Mouse (Mus musculus) lung, postnatal 10 days (tissue): ENCODE results near the gene Gipc1.
A peak's percentile ranks its signal among the peaks of the same experiment; 100 is the strongest.

Experiments used
- DNase-seq: peaks from one replicate; pipeline ENCODE4 v3.0.0; 2021

Gipc1 gene

DNA sequence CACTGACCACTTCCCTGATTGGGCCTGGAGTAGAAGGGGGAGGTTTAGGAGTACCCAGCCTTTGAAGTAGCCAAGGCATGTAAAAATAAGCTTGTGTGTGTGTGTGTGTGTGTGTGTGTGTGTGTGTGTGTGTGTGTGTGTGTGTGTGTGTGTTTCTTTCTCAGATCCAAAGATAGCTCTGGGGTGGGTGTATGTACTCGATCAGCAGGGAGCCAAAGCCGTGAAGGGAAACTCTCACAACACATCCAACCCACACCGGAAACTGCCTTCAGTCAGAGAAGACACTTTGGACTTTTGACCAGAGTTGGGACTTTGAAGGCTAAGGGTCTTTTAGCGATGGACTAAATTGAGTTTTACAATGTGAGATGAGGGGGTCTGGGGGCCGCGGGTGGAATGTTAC lies 2.8 kb upstream of the Gipc1 start:
- DNase-seq: no peak

DNA sequence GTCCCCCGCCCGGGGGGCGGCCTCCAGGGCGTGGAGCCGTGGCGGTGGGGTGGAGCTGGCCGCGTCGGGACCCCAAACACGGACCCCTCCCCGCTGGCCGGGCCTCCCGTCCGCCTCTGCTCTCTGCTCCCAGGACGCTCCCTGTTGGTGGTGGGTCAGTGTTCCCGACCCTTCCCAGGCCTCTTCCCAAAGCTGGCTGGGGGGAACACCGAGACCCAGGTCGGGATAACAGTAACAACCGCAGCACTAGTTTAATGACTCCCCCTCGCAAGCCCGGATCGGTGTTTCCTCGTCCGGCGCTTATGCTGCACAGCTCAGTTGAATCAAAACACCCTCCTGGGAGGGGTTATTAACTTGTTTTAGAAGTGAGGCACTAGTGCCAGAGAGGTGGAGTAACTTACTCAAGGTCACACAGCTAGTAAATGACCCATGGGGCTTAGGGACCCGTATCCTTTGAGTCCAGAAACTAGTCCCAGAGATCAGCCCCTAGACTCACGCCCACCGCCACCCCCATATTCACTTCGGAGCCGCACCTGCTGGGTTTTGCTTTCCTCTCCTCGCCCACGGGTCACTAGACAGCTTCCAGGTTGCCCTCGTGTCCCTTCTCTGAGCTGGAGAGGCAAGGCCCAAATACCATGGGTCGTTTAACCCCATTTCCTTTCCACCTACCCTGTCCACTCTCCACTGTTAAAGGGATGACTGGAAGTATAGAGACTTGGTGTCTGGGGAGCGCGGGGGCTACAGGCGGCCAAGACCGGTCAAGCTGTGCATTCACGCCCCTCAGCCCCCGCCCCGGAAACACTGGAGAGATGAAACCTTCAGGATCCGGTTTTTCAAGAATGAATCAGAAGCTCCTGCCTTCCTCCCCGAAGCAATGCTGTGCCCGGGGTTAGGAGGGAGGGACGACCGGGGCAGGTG lies 526 bp downstream of the Gipc1 start:
- peak; percentile 59 for DNase-seq

DNA sequence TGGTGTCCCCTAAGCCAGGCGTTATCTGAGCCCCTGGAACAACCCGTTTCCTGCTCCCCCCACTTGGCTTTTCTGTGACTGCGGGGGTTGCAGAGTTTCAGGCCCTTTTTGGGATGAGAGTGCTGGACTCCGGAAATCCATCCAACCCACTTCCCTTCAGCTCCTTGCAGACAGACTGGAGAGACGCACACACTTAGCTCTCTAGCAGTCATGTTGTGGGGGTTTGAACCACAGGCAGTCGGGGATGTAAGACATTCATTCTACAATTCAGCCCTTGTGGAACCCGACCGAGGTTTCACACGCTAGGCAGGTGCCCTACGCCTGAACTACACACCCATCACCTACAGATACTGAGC lies 1.2 kb downstream of the Gipc1 start:
- no peak for DNase-seq

DNA sequence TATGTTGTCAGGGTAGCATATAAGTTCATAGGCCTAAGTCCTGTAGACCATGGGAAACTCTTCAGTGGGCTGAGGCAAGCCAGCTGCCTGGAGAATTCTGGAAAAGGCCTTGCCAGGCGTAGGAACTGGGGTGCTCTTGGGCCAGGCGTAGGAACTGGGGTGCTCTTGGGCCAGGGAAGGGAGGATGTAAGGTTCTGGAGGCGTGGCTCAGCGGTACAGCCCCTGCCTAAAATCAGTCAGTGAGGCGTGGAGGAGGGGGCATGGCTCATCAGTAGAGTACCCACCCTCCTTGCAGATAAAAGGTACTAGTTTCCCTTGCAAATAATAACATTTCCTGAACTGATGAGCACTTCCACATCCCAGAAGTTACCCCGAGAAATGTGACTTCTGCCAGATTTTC lies 2.2 kb downstream of the Gipc1 start:
- no peak for DNase-seq

DNA sequence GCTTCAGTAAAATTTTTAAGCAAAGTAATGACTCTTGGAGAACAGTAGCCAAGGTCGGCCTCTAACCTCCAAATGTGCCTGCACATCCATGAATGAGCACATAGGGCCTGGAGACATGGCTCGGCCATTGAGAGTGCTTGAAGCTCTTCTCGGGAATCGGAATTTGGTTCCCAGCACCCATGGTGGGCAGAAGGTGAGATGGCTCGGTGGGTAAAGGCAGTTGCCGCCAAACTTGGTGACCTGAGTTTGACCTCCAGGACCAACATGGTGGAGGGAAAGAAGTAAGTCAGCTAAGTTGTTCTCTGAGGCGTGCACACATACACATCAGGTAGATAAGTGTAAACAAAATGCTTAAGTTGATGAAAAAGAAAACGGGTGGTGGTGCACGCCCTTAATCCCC lies 3.6 kb downstream of the Gipc1 start:
- no peak for DNase-seq

DNA sequence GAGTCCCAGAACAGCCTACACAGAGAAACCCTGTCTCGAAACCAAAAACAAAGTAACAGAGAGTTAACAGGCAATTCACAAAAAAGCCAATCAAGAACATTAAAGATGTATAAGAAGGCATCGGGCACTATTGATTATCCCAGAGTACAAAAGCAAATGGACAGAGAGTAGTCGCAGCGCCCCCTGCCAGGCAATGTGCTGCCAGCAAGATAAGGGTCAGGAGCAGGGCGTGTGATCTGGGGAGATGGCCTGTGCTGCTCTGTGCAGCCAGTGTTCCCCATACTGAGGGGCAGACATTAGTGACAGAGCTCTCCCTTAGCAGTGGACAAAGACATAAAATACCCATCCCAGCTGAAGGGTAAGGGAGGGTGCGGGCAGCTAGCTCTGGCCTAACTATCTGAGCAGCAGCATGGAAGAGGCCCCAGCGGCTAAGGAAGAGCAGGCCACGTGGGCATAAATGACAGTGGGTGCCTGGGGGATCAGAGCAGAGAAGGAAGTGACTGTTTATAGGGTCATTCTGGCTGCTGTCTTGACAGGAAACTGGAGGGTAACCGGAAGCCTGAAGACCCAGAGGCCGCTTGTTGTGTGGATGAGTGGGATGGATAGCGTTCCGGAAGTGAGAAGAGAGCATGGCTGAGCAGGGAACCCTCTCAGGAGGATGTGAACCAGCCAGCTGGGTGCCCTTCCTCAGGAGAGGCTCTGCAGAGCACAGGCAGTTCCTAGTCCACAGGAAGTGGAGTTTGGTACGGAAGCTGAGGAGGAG lies 4.2 kb downstream of the Gipc1 start:
- peak; percentile 78 for DNase-seq

DNA sequence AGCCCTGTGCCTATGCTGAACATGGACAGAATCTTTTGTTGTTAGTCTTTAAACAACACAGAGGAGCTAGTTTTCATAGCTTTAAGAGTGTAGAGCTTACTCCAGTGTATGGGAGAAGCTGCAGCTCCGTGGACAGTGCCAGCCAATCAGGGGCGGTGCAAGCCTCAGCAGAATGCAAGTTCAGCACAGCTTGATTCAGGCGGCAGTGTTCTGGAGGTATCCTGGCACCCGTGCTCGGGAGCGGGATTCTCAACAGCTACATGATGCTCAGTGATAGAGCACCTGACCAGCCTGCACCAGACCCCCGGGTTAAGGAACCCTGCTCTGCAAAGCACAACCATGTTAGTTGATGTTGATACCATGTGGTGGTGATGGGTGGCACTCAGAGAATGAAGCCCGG lies 8.1 kb downstream of the Gipc1 start:
- DNase-seq: no peak

DNA sequence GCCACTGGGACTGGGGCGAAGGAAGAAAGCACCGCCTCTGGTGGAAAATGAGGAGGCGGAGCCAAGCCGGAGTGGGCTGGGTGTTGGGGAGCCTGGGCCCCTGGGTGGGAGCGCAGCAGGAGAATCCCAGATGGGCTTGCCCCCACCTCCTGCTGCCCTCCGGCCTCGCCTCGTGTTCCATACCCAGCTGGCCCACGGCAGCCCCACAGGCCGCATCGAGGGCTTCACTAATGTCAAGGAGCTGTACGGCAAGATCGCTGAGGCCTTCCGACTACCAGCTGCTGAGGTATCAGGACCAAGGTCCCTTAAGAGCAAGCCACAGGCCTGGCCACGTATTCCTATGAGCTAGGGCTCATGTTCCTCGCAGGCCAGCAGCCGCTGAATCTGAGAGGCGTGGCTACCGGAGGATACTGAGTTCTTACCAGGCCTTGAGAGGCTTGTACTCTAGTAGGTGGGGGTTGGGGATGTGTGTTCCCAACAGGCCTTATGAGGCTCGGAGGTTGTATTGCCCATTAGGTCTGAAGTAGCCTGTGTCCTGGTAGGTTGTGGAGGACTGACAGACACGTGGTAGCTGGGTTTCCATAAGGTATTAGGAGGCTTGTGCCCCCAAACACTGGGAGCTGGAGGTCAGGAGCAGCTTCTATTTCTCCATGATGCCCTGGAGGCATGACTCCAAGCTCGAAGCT lies 8.7 kb downstream of the Gipc1 start:
- DNase-seq: peak; percentile 65

DNA sequence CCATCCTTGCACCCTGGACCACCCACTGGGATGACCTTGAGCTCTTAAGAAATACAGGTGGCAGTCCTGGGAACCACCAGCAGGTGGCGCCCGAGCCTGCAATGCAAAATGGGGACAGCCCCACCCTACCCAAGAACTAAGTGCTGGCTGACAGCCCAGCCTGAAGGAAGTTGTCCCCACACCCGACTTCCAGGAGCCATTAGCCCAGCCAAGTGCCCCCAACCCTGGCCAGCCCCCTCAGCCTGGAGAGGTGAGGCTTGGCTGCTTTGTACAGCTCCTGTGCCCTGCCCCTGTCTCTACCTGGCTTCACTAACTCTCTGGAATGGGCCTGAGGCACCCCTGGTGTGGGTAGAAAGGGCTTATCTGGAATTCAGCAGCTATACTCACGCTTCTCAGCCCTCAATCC lies 9.9 kb downstream of the Gipc1 start:
- peak; percentile 97 for DNase-seq

DNA sequence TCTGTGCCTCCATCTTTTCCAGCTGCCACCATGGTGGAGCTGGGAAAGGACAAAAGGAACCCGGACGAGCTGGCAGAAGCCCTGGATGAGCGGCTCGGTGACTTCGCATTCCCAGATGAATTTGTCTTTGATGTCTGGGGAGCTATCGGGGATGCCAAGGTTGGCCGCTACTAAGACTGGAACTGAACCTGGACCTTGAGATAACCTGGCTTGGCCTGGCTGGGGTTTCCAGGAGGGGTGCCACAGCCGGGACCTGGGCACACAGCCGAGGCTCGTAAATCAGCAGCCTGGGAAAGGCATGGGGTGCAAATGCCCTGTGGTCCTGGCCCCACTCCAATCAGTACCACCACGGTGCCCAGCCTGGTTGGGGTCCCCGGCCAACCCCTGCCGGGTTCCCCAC lies 11.6 kb downstream of the Gipc1 start:
- DNase-seq: no peak

DNA sequence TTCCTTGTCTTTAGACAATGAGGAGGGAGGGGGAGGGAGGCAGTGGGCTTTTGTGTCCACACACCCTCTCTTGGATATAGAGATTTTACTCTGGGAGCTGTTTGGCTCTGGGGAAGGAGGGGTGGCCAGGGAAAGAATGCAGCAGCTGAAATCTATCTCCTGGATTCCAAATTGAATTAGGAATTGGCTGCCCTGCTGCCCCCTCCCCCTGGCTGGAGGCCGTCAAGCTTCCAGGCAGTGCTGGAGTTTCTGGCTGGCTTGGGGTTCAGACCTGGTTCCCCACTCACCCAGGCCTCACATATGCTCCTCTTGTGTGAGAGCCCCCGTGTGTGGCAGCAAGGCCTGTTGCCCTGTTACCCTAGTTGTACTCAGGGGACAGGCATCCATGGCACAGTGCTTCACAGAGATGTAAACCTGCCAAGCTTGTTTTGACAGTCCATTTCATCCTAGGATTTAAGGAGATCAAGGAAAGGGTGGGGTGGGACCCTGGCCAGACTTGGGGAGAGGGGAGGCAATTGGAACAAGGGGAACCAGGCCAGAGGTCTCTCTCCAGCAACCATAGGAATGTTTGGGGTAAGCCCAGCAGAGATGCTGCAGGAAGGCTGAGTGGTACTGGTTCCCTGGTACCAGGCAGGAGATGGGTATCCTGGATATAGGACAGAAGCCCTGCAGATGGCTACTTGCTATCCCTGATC lies 12.6 kb downstream of the Gipc1 start:
- DNase-seq: peak; percentile 80

DNA sequence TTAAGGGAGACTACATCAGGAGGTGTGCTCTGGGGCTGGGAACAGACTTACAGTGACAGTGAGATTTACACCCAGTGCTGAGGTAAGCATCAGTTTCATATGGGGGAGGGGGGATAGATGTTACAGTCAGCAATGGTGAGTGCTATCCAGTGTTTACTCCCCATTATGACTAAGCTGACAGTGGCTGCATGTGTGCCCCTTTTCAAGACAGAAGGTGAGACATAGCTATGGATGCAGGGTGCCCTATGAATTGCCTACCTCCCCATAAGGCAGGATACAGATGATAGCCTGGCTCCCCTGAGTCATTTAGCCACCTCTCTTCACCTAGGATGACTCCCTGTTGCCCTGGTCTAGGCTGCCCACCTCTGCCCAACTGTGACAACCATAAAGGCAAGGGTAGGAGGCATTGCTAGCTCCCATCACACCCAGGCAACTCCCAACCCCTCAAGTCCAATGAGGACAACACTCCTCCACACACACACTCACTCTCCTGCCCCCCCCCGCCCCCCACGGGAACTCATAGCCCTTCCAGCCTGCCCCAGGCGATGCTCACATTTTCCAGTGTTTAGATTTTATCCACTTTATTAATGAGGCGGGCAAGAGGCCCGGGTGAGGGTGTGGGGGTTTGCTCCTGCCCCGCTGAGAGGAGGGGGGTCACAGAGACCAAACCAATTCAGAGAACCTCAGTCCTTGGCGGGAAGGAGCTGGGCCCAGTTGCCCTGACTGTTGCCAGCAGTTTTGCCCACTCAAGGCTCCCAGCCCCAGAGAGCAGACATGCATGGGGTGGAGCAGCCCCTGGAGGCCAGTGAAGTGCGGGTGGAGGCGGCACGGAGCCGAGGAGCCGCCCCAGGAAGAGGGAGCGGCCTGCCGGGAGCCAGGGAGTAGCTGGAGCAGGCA lies 13.7 kb downstream of the Gipc1 start, which contains the start of gene Ptger1:
TSS of gene Ptger1 (plus strand) at position 710 of the 897 bp plus-strand sequence.
- peak; percentile 84 for DNase-seq

DNA sequence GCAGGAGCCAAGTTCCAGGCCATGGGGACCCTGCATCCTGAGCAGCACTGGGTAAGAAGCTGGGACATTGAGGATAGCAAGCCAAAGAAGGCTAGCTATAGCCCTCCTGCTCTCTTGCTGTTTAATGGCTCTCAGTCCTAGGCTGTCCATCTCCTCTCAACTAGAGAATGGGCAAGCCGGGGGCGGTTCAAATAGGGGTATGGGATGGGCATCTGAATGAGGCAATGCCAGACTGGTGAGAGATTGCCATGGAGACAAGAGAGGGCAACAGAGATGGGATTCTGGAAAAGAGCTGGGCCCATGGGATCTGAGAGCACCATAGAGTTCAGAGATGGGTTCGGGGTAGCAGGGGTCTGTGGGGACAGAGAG lies 14.4 kb downstream of the Gipc1 start:
- no peak for DNase-seq

DNA sequence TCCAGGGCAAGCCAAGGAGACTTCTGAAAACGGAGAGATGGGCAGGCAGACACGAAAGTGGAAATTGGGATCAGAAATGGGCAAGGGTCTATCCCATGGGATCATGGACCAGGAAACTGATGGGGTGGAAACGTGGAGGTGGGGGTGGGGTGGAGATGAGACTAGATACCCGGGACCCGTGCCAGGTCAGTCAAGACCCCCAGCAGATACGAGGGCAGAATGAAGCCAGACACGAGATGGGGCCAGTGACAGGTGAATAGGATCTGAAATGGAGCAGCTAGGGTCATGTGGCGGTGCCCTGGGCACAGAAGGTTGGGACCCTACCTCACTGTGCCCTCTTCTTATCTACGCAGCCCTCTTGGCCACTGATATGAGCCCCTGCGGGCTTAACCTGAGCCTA lies 15.0 kb downstream of the Gipc1 start:
- no peak for DNase-seq

DNA sequence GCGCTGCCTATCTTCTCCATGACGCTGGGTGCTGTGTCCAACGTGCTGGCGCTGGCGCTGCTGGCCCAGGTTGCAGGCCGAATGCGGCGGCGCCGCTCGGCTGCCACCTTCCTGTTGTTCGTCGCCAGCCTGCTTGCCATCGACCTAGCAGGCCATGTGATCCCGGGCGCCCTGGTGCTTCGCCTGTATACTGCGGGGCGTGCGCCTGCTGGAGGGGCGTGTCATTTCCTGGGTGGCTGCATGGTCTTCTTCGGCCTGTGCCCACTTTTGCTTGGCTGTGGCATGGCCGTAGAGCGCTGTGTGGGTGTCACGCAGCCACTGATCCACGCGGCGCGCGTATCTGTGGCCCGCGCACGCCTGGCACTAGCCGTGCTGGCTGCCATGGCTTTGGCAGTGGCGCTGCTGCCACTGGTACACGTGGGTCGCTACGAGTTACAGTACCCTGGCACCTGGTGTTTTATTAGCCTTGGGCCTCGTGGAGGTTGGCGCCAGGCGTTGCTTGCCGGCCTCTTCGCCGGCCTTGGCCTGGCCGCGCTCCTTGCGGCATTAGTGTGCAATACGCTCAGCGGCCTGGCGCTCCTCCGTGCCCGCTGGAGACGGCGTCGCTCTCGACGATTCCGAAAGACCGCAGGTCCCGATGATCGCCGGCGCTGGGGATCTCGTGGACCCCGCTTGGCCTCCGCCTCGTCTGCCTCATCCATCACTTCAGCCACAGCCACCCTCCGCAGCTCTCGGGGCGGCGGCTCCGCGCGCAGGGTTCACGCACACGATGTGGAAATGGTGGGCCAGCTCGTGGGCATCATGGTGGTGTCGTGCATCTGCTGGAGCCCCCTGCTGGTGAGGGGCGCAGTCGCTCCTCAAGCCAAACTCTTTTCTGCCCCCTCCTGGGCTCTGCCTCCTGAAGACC lies 15.8 kb downstream of the Gipc1 start:
- peak; percentile 88 for DNase-seq

DNA sequence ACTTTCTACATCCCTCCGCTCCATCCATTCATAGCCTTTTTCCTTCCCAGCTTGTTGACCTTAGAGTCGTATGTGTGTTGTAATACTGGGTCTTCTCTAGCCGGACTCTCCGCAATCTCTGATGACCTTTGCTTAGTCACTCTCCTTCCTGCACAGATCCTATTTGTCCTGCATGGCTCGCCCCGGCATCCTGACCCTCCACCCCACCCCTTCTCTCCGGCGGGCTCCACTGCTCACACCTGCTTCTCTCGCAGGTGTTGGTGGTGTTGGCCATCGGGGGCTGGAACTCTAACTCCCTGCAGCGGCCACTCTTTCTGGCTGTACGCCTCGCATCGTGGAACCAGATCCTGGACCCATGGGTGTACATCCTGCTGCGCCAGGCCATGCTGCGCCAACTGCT lies 16.5 kb downstream of the Gipc1 start:
- no peak for DNase-seq

DNA sequence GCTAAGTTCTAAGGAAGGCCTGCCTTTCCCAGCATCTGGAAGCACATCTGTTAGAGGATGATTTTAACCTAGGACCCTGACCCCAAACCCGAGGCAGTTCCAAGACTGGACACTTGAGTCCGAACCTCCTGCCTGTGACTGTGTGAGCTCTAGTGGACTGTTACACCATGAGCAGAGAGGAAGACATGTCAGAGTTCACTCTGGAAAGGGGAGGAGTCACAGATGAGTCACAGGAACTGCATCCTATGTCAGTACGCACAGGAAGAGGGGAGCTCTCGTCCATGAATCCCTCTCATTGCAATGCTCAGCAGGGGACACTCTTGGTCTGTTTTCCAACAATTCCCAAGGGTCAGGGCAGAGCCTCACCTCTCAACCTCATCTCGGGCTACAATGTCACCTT lies 20.5 kb downstream of the Gipc1 start:
- no peak for DNase-seq

DNA sequence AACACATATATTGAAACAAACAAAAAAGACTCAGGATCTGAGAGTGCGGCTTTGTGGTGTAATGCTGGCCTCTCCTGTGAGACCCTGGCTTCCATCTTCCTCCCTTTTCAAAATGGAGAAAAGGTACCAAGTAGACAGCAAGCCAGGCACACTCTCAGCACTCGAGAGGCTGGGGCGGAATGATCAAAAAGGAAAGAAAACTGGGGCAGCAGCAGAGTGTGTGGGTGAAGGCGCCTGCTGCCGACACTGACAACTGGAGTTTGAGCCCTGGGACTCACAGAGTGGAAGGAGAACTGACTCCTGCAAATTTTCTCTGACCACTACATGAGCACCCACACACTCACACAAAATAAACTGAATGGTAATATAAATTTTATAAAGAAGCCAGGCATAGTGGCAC lies 22.0 kb downstream of the Gipc1 start:
- DNase-seq: no peak

DNA sequence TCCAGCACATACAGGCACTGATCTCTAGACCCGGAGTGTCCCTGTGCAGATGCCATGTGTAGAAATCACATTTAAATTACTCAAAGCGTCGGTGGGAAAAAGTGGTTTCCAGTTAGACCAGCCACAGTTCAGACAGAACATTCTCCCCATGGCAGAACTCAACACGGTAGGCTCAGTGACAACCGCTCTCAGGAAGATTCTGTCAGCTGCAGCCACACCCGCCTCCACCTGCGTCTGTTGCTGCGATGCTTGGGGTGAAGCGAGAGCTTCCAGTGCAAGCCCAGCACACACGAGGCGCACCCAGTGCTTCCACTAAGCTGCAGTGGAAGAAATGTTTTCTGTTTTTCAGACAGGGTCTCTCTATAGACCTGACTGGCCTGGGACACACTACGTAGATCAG lies 27.4 kb downstream of the Gipc1 start:
- no peak for DNase-seq

DNA sequence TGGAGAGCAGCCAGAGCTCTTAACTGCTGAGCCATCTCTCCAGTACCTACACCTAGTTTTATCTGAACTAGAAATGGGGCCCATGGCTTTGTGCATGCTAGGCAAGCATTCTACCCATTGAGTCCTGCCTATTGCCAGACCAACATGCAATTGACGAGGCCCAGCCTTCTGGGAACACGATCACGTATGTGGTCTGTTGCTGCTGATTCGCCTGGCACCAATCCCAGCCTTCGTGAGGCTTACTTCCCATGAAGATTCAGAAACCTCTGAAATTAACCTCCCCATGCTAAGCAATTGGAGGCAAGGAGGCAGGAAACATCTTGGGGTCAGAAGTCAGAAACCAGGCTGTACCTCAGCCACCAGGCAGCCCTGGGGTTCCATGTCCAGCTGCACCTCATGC lies 28.1 kb downstream of the Gipc1 start:
- DNase-seq: no peak

DNA sequence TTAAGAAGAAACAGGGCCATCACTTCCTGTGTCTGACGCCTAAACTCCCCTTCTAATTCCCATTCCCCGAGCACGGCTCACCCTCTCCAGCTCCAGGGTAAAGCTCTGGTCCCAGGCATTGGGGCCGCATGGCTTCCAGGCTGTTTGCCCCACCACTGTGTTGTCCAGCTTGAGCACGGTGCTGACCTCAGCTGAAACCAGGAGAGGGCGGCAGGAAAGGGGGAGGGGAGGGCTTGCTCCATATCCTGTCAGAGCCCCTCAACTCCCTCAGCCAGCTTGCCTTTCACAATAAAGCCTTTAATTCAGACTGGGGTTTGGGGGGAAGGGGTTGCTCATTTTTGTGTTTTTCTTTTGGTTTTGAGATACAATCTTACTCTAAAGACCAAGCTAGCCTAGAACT lies 28.6 kb downstream of the Gipc1 start:
- peak; percentile 63 for DNase-seq
